Mouse (Mus musculus) testis, postnatal 10 days (tissue): ENCODE results near the gene Rnd2.
"Not testable (repeated sequence)": the region's sequence is repeated elsewhere in the genome, so short reads cannot be mapped to it uniquely, and the experiment has no call there.

Experiments
- DNase-seq: peaks from one replicate; pipeline ENCODE4 v3.0.0; 2021; ENCODE audit warnings: low spot score

The Rnd2 gene

GRCm38 (mm10) chr11:101468731-101469130 is 3.9 kb downstream of the Rnd2 start:
- no peak for DNase-seq

- DNase-seq, result no peak
These were observed 4.4 kb downstream of the Rnd2 start for GRCm38 (mm10) chr11:101469155-101469554.

- DNase-seq, result no peak
These were observed 5.4 kb downstream of the Rnd2 start for GRCm38 (mm10) chr11:101470206-101470605.

- DNase-seq, result no peak
These were observed 7.1 kb downstream of the Rnd2 start for GRCm38 (mm10) chr11:101471926-101472325.

- peak; percentile 69 for DNase-seq
These were observed 7.5 kb downstream of the Rnd2 start for GRCm38 (mm10) chr11:101472336-101472735.

GRCm38 (mm10) chr11:101473686-101474085 is 8.9 kb downstream of the Rnd2 start:
- DNase-seq, result not testable (repeated sequence)

- DNase-seq, result no peak
These were observed 9.5 kb downstream of the Rnd2 start for GRCm38 (mm10) chr11:101474298-101474697.

GRCm38 (mm10) chr11:101476361-101476760 is 11.6 kb downstream of the Rnd2 start:
- not testable (repeated sequence) for DNase-seq

GRCm38 (mm10) chr11:101477194-101477551 is 12.4 kb downstream of the Rnd2 start:
- DNase-seq, result no peak

GRCm38 (mm10) chr11:101477552-101478211 is 12.9 kb downstream of the Rnd2 start:
- no peak for DNase-seq

GRCm38 (mm10) chr11:101479171-101479635 is 14.4 kb downstream of the Rnd2 start:
- DNase-seq, result no peak

GRCm38 (mm10) chr11:101480912-101481311 is 16.1 kb downstream of the Rnd2 start:
- DNase-seq, result no peak

GRCm38 (mm10) chr11:101483804-101484203 is 19.0 kb downstream of the Rnd2 start:
- no peak for DNase-seq

GRCm38 (mm10) chr11:101484245-101484644 is 19.4 kb downstream of the Rnd2 start:
- no peak for DNase-seq

GRCm38 (mm10) chr11:101484814-101485213 is 20.0 kb downstream of the Rnd2 start:
- no peak for DNase-seq

- no peak for DNase-seq
These were observed 20.8 kb downstream of the Rnd2 start for GRCm38 (mm10) chr11:101485509-101486028.

- DNase-seq, result no peak
These were observed 21.3 kb downstream of the Rnd2 start for GRCm38 (mm10) chr11:101486126-101486525.

GRCm38 (mm10) chr11:101506269-101506780 is 41.5 kb downstream of the Rnd2 start:
- no peak for DNase-seq

- no peak for DNase-seq
These were observed 42.3 kb downstream of the Rnd2 start for GRCm38 (mm10) chr11:101507090-101507489.

- DNase-seq, result no peak
These were observed 54.1 kb downstream of the Rnd2 start for GRCm38 (mm10) chr11:101518937-101519336.

- DNase-seq, result no peak
These were observed 54.6 kb downstream of the Rnd2 start for GRCm38 (mm10) chr11:101519364-101519763.
